14 mouse cellular contexts compared by ENCODE assay signal in the genomic region with DNA sequence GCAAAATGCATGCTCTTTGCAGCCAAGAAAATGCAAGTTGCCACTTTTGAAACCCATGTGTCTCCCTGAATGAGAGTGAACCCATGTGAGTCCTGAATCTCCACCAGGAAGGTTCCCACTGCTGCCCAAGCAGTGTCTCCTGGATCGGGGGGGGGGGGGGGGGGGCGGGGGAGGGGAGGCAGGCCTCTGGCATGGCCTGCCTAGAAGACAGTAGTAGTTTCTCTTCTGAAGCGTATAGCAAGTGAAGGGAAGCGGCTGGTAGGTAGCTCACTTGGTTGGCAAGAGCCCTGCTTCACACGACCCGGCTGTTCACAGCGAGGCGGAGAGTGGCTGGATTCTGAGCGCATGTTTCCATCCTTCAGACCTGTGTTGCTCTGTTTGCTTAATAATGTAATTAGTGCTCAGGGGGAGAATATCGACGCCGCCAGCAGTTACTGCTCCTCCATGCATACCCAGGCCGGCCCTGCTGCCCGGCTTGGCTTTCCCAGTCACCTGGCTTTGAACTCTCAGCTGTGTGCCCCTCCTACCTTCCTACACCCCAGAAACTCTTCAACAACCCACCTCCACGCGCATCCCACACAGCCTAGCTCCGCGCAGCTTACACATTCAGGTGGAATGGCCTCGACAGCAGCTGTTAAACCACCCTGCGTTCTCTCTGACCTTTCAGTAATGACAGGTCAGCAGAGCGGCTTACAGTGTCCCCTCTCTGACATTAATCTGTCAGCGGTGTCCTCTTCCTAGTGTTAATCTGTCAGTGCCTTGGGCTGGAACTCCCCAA.
A peak's percentile ranks its signal among the peaks of the same experiment; 100 is the strongest.
DNase-seq lines count a peak whose midpoint lies in the region; ATAC-seq and TF ChIP-seq lines count a peak whose summit lies in the region.
"Had no signal": no experiment of that assay in that cellular context is flagged by ENCODE, and none has a peak within 500 bp of the region (broad histone marks: within the 10 kb centered on the region; RNA-seq: fewer than 3 reads in every experiment).

No protein-coding gene starts in this region.

- TF ChIP-seq CTCF in forebrain, postnatal 0 days (IDR thresholded peaks at IDR 0.05; ENCODE audit: low read depth): no peak

- H3K27me3 ChIP-seq in neural tube, embryonic 11.5 days (ENCODE audit: control insufficient read depth, insufficient read depth, low read length): peaks cover 75% of the 10 kb centered on the region
- peaks cover 3% of the 10 kb centered on the region; the same call in 1 of the 2 replicates for H3K27me3 ChIP-seq in forebrain, postnatal 0 days (ENCODE audit: insufficient read depth, low read length)
- peaks cover 47% of the 10 kb centered on the region for H3K27me3 ChIP-seq in midbrain, embryonic 11.5 days (ENCODE audit: control insufficient read depth, insufficient read depth, low read length)
- H3K27me3 ChIP-seq: Patski had no signal

- H3K4me3 ChIP-seq in neural tube, embryonic 11.5 days (ENCODE audit: low read depth, low read length): no peak overlapping the region
- H3K4me3 ChIP-seq in forebrain, postnatal 0 days (ENCODE audit: low read depth, low read length): no peak overlapping the region
- H3K4me3 ChIP-seq in midbrain, embryonic 11.5 days (ENCODE audit: low read depth, low read length): no peak overlapping the region

- H3K27ac ChIP-seq in neural tube, embryonic 11.5 days (ENCODE audit: low read depth, low read length): peak overlapping the region; percentile 60; the same call in 1 of the 2 replicates
- 0 out of 2 replicates have a peak overlapping the region, but pooled peaks have one; percentile 16 for H3K27ac ChIP-seq in forebrain, postnatal 0 days (ENCODE audit: low read depth, low read length)
- peak overlapping the region; percentile 31; the same call in 1 of the 2 replicates for H3K27ac ChIP-seq in midbrain, embryonic 11.5 days (ENCODE audit: low read depth, low read length)

- ATAC-seq in neural tube, embryonic 11.5 days (ENCODE audit: insufficient read depth, low FRiP score, low TSS enrichment): peak; percentile 46; the same call in 1 of the 2 replicates
- ATAC-seq in forebrain, postnatal 0 days: peak; percentile 38
- ATAC-seq in midbrain, embryonic 11.5 days (ENCODE audit: low FRiP score): peak; percentile 60
- ATAC-seq: lung, postnatal 0 days; Patski had no signal

- H3K9me3 ChIP-seq in neural tube, embryonic 11.5 days (ENCODE audit: control insufficient read depth, low read length): no peaks in the 10 kb centered on the region
- H3K9me3 ChIP-seq in forebrain, postnatal 0 days (ENCODE audit: low read length): no peaks in the 10 kb centered on the region
- no peaks in the 10 kb centered on the region for H3K9me3 ChIP-seq in midbrain, embryonic 11.5 days (ENCODE audit: control insufficient read depth, low read length)

- peaks cover 24% of the 10 kb centered on the region for H3K4me1 ChIP-seq in neural tube, embryonic 11.5 days (ENCODE audit: control insufficient read depth, insufficient read depth, low read length)
- peaks cover 4% of the 10 kb centered on the region for H3K4me1 ChIP-seq in forebrain, postnatal 0 days (ENCODE audit: insufficient read depth)
- peaks cover 24% of the 10 kb centered on the region for H3K4me1 ChIP-seq in midbrain, embryonic 11.5 days (ENCODE audit: control insufficient read depth, insufficient read depth, low read length)

- H3K36me3 ChIP-seq in neural tube, embryonic 11.5 days (ENCODE audit: control insufficient read depth, insufficient read depth, low read length): no peaks in the 10 kb centered on the region
- no peaks in the 10 kb centered on the region for H3K36me3 ChIP-seq in forebrain, postnatal 0 days (ENCODE audit: insufficient read depth)
- H3K36me3 ChIP-seq in midbrain, embryonic 11.5 days (ENCODE audit: control insufficient read depth, insufficient read depth, low read length): no peaks in the 10 kb centered on the region

- H3K4me2 ChIP-seq in neural tube, embryonic 11.5 days (ENCODE audit: low read depth): peak overlapping the region; percentile 7; the same call in 1 of the 2 replicates
- no peak overlapping the region for H3K4me2 ChIP-seq in forebrain, postnatal 0 days (ENCODE audit: low read depth)
- peak overlapping the region; percentile 23 for H3K4me2 ChIP-seq in midbrain, embryonic 11.5 days
- H3K4me2 ChIP-seq: heart, embryonic 11.5 days; liver, embryonic 11.5 days had no signal

- 15% methylated on average over 20 of the region's 22 CpGs for WGBS in neural tube, embryonic 11.5 days
- WGBS in forebrain, postnatal 0 days: 20% methylated on average over 21 of the region's 22 CpGs
- whole genome bisulfite sequencing in midbrain, embryonic 11.5 days: 11% methylated on average over 22 of the region's 22 CpGs

- peak; percentile 43 for DNase-seq in neural tube, embryonic 11.5 days (ENCODE audit: low spot score)
- no peak for DNase-seq in neural tube, embryonic 10.5 days (ENCODE audit: extremely low spot score, low spot score)
- no peak for DNase-seq in forebrain, postnatal 0 days
- peak; percentile 93 for DNase-seq in midbrain, embryonic 11.5 days (ENCODE audit: low spot score, missing footprints)
- peak; percentile 6 for DNase-seq in skeletal muscle tissue, adult 2 months (ENCODE audit: low read depth, low spot score)
- no peak for DNase-seq in lung, postnatal 25 days (ENCODE audit: low spot score)
- DNase-seq in ovary, adult 18-20 months (ENCODE audit: low spot score): no peak
- DNase-seq in cerebellum, adult 11-12 months: no peak
- DNase-seq: adrenal gland, adult 2 months; kidney, postnatal 25 days had no signal

- H3K9ac ChIP-seq in neural tube, embryonic 11.5 days (ENCODE audit: low read length): no peak overlapping the region
- no peak overlapping the region for H3K9ac ChIP-seq in forebrain, postnatal 0 days
- H3K9ac ChIP-seq in midbrain, embryonic 11.5 days (ENCODE audit: low read length): no peak overlapping the region

Comparison
In these comparisons a context has a peak if more than half of its experiments do, and no peak if none do; other contexts are left out.
1. DNase-seq: peak in neural tube, embryonic 11.5 days (single experiment), midbrain, embryonic 11.5 days (single experiment) and skeletal muscle tissue, adult 2 months (single experiment); none in neural tube, embryonic 10.5 days (single experiment), forebrain, postnatal 0 days (single experiment), lung, postnatal 25 days (single experiment), ovary, adult 18-20 months (single experiment) and cerebellum, adult 11-12 months (single experiment).
2. Peak in every context shown above with its lines, with median percentiles within 50 percentile points of each other: ATAC-seq and H3K27ac ChIP-seq.